Mouse (Mus musculus) forebrain, embryonic 16.5 days (tissue): Measurements from ENCODE around the gene Ppp2r5d. TPM values are rescaled to one million over a fixed set of nuclear protein-coding genes. Genes with fewer than 3 reads are reported as not detected.

Source experiments
- ATAC-seq: fragments of 200-750 bp; cut with Nextera tagmentation; 2 replicates; pipeline ENCODE4 v1.8.0; 2017; ENCODE audit warnings: mild to moderate bottlenecking, moderate library complexity
- H3K27ac ChIP-seq: fragments of 300-500 bp; sonication (generic); 2 replicates; pipeline ENCODE4 v1.5.1; 2014; ENCODE audit warnings: low read length, control low read depth
- H3K27me3 ChIP-seq: fragments of 300-500 bp; sonication (generic); replicated peaks from 2 replicates; pipeline ENCODE4 v1.6.1; 2014; ENCODE audit warnings: low read length; ENCODE audit not compliant: control insufficient read depth, insufficient read depth
- H3K36me3 ChIP-seq: fragments of 300-500 bp; sonication (generic); 2 replicates; pipeline ENCODE4 v1.6.1; 2014; ENCODE audit not compliant: control insufficient read depth, insufficient read depth
- H3K4me1 ChIP-seq: fragments of 300-500 bp; sonication (generic); replicated peaks from 2 replicates; pipeline ENCODE4 v1.6.1; 2014; ENCODE audit warnings: low read length; ENCODE audit not compliant: control insufficient read depth, insufficient read depth
- H3K4me2 ChIP-seq: fragments of 300-500 bp; sonication (generic); 2 replicates; pipeline ENCODE4 v1.6.1; 2014; ENCODE audit warnings: mild to moderate bottlenecking, low read length, control low read depth
- H3K4me3 ChIP-seq: fragments of 300-500 bp; sonication (generic); replicated peaks from 2 replicates; pipeline ENCODE4 v1.5.1; 2014; ENCODE audit warnings: mild to moderate bottlenecking, low read length, control low read depth
- H3K9ac ChIP-seq: fragments of 300-500 bp; sonication (generic); replicated peaks from 2 replicates; pipeline ENCODE4 v1.6.1; 2014; ENCODE audit warnings: low read depth, low read length, control low read depth
- H3K9me3 ChIP-seq: fragments of 300-500 bp; sonication (generic); 2 replicates; pipeline ENCODE4 v1.6.1; 2016; ENCODE audit warnings: low read length; ENCODE audit not compliant: control insufficient read depth
- WGBS: fragments of 180-500 bp; shearing (Covaris S2); extraction: QIAGEN DNeasy Blood & Tissue Kit; methylation state at CpG from one replicate; pipeline ENCODE4 v1.1.7; 2014; 5-methylcytosine and 5-hydroxymethylcytosine counted together
- polyA plus RNA-seq: library from polyadenylated mRNA; unstranded; fragments of >200 nt; fragmentation: Nextera tagmentation; extraction: Ambion mirVana; gene quantifications from 2 replicates; pipeline ENCODE4 v1.2.1, GENCODE M21; 2015

The Ppp2r5d gene
- polyA plus RNA-seq, 1 experiment from 2014 or later, result 96.6 TPM

GRCm38 (mm10) chr17:46694517-46695063 lies 10.3 kb downstream of the Ppp2r5d start:
- H3K4me2 ChIP-seq, result no peak overlapping the region
- H3K9ac ChIP-seq, result no peak overlapping the region
- H3K36me3 ChIP-seq, result peaks cover 2% of the 10 kb centered on the region; the same call in 1 of the 2 replicates
- no peak for ATAC-seq
- no peaks in the 10 kb centered on the region for H3K27me3 ChIP-seq
- H3K9me3 ChIP-seq, result no peaks in the 10 kb centered on the region
- no peak overlapping the region for H3K27ac ChIP-seq
- no peak overlapping the region for H3K4me3 ChIP-seq
- H3K4me1 ChIP-seq, result no peaks in the 10 kb centered on the region
- WGBS, result 76% methylated on average over 1 of the region's 1 CpGs

DNA sequence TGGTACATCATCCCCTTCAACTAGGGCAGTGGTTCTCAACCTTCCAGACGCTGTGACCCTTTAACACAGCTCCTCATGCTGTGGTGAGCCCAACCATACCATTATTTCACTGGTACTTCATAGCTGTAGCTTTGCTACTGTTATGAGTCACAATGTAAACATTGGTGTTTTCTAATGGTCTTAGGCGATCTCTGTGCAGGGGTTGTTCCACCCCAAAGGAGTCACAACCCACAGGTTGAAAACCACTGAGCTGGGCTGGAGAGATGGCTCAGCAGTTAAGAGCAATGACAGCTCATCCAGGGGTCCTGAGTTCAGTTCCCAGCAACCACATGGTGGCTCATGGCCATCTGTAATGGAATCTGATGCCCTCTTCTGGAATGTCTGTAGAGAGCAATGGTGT lies 13.5 kb downstream of the Ppp2r5d start:
- Histone ChIP-seq H3K4me2 (no peak overlapping the region), H3K4me3 (no peak overlapping the region), H3K4me1 (no peaks in the 10 kb centered on the region), H3K9me3 (no peaks in the 10 kb centered on the region), H3K36me3 (peaks cover 6% of the 10 kb centered on the region), H3K9ac (no peak overlapping the region), H3K27me3 (no peaks in the 10 kb centered on the region), H3K27ac (no peak overlapping the region)
- WGBS, result 98% methylated on average over 2 of the region's 2 CpGs
- no peak for ATAC-seq

DNA sequence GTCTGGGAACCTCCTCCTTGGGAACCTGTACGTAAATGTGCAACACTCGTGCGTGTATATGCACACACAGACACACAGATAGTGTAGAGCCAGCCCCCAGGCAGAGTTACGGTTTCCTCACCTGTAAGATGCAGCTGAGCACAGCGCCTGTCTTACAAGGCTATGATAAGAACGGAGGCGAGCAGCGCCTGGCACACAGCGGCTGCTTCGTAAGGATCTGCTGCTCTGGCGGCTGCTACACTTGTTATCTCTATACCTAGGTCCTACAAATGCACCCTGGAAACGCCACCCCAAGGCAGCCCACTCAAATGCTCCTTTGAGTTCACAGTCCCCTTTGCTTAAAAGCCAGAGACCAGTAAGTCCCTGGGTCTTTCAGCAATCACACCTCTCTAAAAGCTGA lies 14.2 kb downstream of the Ppp2r5d start:
- H3K27me3 ChIP-seq, result no peaks in the 10 kb centered on the region
- no peaks in the 10 kb centered on the region for H3K9me3 ChIP-seq
- H3K4me1 ChIP-seq, result no peaks in the 10 kb centered on the region
- H3K27ac ChIP-seq, result no peak overlapping the region
- no peak for ATAC-seq
- 94% methylated on average over 12 of the region's 12 CpGs for WGBS
- H3K9ac ChIP-seq, result no peak overlapping the region
- no peak overlapping the region for H3K4me3 ChIP-seq
- no peak overlapping the region for H3K4me2 ChIP-seq
- H3K36me3 ChIP-seq, result peaks cover 11% of the 10 kb centered on the region

DNA sequence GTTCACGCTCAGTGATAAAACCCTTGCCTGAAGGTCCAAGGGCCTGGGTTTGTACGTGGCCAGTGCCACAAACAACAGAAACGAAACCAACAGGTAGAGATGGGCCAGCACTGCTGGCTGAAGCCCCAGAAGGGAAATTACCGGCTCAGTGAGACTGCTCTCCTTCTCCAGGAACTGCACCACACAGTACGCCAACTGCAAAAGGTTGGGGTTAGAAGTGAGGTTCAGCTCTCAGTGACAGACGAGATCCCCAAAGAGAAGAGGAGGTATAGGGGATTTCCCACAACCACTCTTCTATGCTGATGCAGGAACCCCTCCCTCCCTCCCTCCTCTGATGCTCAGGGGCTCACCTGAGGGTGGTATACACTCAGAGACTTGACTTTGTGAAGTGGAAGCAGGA lies 19.0 kb downstream of the Ppp2r5d start:
- H3K36me3 ChIP-seq, result peaks cover 21% of the 10 kb centered on the region

DNA sequence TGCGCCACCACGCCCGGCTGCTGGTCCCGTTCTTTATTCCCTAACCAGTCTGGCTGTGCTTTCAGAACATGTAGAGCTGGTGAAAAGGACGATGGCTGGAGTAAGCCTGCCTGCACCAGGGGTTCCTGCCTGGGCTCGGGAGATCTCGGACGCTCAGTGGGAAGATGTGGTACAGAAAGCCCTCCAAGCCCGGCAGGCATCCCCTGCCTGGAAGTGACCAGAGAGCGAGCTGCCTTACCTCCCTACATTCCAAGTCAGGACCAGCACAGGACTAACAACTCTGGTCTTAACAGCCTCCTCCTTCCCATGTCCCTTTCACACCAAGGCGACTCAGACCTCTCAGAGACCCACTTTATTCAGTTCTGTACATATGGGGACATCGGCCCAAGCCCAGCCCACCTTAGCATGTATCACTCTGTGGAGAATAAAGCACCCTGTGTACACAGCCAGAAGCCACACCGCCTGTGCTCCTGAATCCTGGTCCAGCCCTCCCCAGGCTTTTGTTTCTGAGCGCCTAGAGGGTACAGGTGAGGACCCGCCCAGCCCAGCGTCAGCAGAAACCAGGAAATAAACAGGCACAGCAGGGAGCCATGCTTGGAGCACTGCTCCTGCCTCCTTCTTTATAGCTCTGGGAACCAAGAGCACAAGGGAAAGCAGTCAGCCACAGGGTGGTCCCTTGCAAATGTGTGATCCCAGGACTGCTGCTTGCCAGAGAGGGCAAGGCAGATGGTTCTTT lies 22.1 kb downstream of the Ppp2r5d start:
- Histone ChIP-seq H3K27ac (no peak overlapping the region), H3K4me2 (no peak overlapping the region), H3K4me1 (peaks cover 27% of the 10 kb centered on the region), H3K36me3 (peaks cover 21% of the 10 kb centered on the region), H3K27me3 (no peaks in the 10 kb centered on the region), H3K9me3 (no peaks in the 10 kb centered on the region), H3K9ac (no peak overlapping the region), H3K4me3 (no peak overlapping the region)
- 82% methylated on average over 16 of the region's 16 CpGs for WGBS
- ATAC-seq, result no peak

More for the DNA sequence above, 19.0 kb downstream of the Ppp2r5d start:
- Histone ChIP-seq H3K9ac (no peak overlapping the region), H3K4me3 (no peak overlapping the region), H3K9me3 (no peaks in the 10 kb centered on the region), H3K27me3 (no peaks in the 10 kb centered on the region), H3K4me1 (peaks cover 9% of the 10 kb centered on the region), H3K4me2 (no peak overlapping the region), H3K27ac (no peak overlapping the region)
- WGBS, result 93% methylated on average over 6 of the region's 6 CpGs
- no peak for ATAC-seq

GRCm38 (mm10) chr17:46681466-46682118 lies 23.3 kb downstream of the Ppp2r5d start:
- H3K9ac ChIP-seq, result peak overlapping the region; percentile 59
- peaks cover 27% of the 10 kb centered on the region for H3K4me1 ChIP-seq
- 0 out of 2 replicates have a peak overlapping the region, but pooled peaks have one; percentile 60 for H3K27ac ChIP-seq
- H3K27me3 ChIP-seq, result no peaks in the 10 kb centered on the region
- ATAC-seq, result no peak; the same call in 1 of the 2 replicates
- H3K9me3 ChIP-seq, result no peaks in the 10 kb centered on the region
- H3K4me2 ChIP-seq, result peak overlapping the region; percentile 91
- peaks cover 15% of the 10 kb centered on the region for H3K36me3 ChIP-seq
- WGBS, result 24% methylated on average over 12 of the region's 12 CpGs
- H3K4me3 ChIP-seq, result peak overlapping the region; percentile 72

DNA sequence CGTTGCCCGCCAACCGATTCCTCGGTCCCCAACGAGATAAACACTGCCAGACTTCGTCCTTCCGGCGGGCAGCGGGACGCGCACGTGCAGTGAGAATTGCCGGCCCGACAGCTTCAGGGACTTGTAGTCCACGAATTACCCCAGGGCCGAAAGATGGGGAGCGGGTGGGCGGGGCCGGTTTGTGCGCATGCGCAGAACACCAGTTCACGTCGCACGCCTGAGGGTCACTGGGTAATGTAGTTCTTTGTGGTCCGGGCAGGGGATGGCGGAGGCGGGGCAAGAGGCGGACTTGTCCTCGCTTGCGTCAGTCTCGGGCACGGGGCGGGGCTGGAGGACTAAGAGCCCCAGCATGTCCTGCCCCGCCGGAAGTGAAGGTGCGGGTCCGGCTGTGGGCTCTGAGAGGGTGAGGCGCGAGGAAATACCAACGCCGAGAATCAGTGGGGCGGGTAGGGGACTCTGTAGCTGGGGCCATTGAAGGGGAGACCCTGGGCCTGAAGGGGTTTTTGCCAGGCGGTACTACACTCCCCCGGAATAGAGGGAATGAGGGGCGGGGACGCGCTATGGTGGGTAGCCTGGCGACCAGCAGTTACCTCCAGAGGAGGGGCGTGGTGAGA lies 24.0 kb downstream of the Ppp2r5d start, which contains the start of gene Klhdc3:
Gene Klhdc3 (minus strand): TSS at position 155 of the 614 bp plus-strand sequence.
- WGBS, result 0% methylated on average over 49 of the region's 49 CpGs
- Histone ChIP-seq H3K9me3 (no peaks in the 10 kb centered on the region), H3K4me2 (peak within 1 kb of the TSS; percentile 91), H3K4me3 (peak within 1 kb of the TSS; percentile 72), H3K9ac (peak within 1 kb of the TSS; percentile 65), H3K4me1 (peaks cover 27% of the 10 kb centered on the region), H3K27ac (peak within 1 kb of the TSS; percentile 84), H3K27me3 (no peaks in the 10 kb centered on the region), H3K36me3 (peaks cover 16% of the 10 kb centered on the region)
- peak; percentile 98 for ATAC-seq

DNA sequence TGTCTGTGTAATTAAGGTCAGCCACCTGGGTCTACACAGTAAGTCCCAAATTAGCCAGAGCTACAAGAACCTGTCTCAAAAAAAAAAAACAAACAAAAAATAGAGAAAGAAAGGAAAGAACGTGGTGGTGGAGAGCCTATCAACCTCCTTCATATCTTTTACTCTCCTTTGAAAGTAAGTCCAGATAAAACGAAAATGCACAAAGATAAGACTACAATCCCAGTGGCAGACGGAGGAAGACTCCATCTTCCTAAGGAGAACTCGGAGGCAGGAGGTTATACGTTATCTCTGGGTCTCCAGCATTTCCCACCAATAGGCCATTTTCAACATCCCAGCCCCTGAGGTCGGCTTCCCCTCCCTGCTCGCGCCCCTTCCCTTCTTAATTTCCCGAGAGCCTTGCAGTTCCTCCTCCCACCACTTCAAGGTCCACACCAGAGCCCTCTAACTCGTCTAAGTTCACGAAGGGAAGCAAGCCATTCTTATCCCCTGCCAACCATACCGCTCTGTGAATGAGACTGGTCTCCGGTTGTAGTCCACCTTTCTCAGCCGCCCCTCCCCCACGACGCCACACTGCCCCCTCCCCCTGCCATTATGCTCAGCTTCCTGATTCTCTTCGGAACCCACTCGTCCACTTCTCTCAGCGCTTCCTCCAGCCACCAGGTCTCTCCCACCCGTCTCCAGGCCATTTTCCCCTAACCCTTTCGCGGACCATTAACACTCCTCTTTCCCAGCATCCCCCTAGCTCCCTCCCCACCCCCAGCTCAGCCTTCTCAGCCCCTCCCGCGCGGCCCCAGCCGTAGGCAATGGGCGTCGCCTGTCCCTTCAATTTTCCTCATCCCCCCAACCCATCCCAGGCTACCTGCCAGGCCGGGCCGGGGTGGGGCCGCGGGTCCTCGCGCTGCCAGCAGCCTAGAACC lies 24.8 kb downstream of the Ppp2r5d start:
- Histone ChIP-seq H3K4me3 (peak overlapping the region; percentile 72), H3K36me3 (peaks cover 17% of the 10 kb centered on the region), H3K27ac (peak overlapping the region; percentile 84), H3K9ac (peak overlapping the region; percentile 65), H3K4me2 (peak overlapping the region; percentile 81), H3K9me3 (no peaks in the 10 kb centered on the region), H3K4me1 (peaks cover 27% of the 10 kb centered on the region), H3K27me3 (no peaks in the 10 kb centered on the region)
- peak; percentile 49 for ATAC-seq
- WGBS, result under 1% methylated on average over 34 of the region's 34 CpGs
